Mouse (Mus musculus): ENCODE measurements at regions not wholly inside any gene's neighbourhood (a gene's known extent, or its start where the extent isn't known, plus 50 kb on each side); places are given as distances from the start of the nearest gene placed in this dataset.
A peak's percentile ranks its signal among the peaks of the same experiment; 100 is the strongest.

- DNase-seq (ENCODE audit: low spot score): no peak
These were observed 131.5 kb upstream of the Jag1 start for GRCm38 (mm10) chr2:137247931-137248330.

- no peak for DNase-seq (ENCODE audit: low spot score)
These were observed 127.9 kb upstream of the Jag1 start for GRCm38 (mm10) chr2:137244370-137244769.

- no peak for DNase-seq (ENCODE audit: low spot score)
These were observed 127.5 kb upstream of the Jag1 start for GRCm38 (mm10) chr2:137243914-137244313.

GRCm38 (mm10) chr2:137236961-137237360, 120.5 kb upstream of the Jag1 start:
- no peak for DNase-seq (ENCODE audit: low spot score)

- no peak for DNase-seq (ENCODE audit: low spot score)
These were observed 117.5 kb upstream of the Jag1 start for GRCm38 (mm10) chr2:137233936-137234335.

- DNase-seq (ENCODE audit: low spot score): no peak
These were observed 114.7 kb upstream of the Jag1 start for GRCm38 (mm10) chr2:137231161-137231560.

- DNase-seq (ENCODE audit: low spot score): no peak
These were observed 113.1 kb upstream of the Jag1 start for GRCm38 (mm10) chr2:137229422-137230069.

GRCm38 (mm10) chr2:137227495-137227894, 111.1 kb upstream of the Jag1 start:
- DNase-seq (ENCODE audit: low spot score): no peak

GRCm38 (mm10) chr2:137224702-137225552, 108.5 kb upstream of the Jag1 start:
- no peak for DNase-seq (ENCODE audit: low spot score)

- DNase-seq (ENCODE audit: low spot score): no peak
These were observed 99.3 kb upstream of the Jag1 start for GRCm38 (mm10) chr2:137215697-137216096.

GRCm38 (mm10) chr2:137207846-137208245, 91.4 kb upstream of the Jag1 start:
- DNase-seq (ENCODE audit: low spot score): no peak

- DNase-seq (ENCODE audit: low spot score): peak; percentile 45
These were observed 87.9 kb upstream of the Jag1 start for GRCm38 (mm10) chr2:137204274-137204850.

- DNase-seq (ENCODE audit: low spot score): no peak
These were observed 83.7 kb upstream of the Jag1 start for GRCm38 (mm10) chr2:137200101-137200500.

- no peak for DNase-seq (ENCODE audit: low spot score)
These were observed 75.7 kb upstream of the Jag1 start for GRCm38 (mm10) chr2:137192183-137192582.

GRCm38 (mm10) chr2:137169176-137169575, 52.7 kb upstream of the Jag1 start:
- DNase-seq (ENCODE audit: low spot score): no peak

- DNase-seq (ENCODE audit: low spot score): no peak
These were observed 52.2 kb upstream of the Jag1 start for GRCm38 (mm10) chr2:137168626-137169025.

Measured in heart, adult 8-10 months (tissue).